Mouse (Mus musculus) embryonic facial prominence, embryonic 12.5 days (tissue): Measurements from ENCODE around the gene Trrap. TPM values are rescaled to one million over a fixed set of nuclear protein-coding genes. Genes with fewer than 3 reads are reported as not detected.

Experiments
- ATAC-seq: fragments of 200-750 bp; cut with Nextera tagmentation; 2 replicates; pipeline ENCODE4 v1.8.0; 2017; ENCODE audit not compliant: insufficient number of reproducible peaks, insufficient read depth, low FRiP score, low TSS enrichment
- H3K27ac ChIP-seq: fragments of 300-500 bp; sonication (generic); 2 replicates; pipeline ENCODE4 v1.5.1; 2016; ENCODE audit warnings: mild to moderate bottlenecking
- H3K27me3 ChIP-seq: fragments of 300-500 bp; sonication (generic); 2 replicates; pipeline ENCODE4 v1.6.1; 2016; ENCODE audit warnings: mild to moderate bottlenecking, moderate library complexity
- H3K36me3 ChIP-seq: fragments of 300-500 bp; sonication (generic); 2 replicates; pipeline ENCODE4 v1.6.1; 2016; ENCODE audit warnings: mild to moderate bottlenecking
- H3K4me1 ChIP-seq: fragments of 300-500 bp; sonication (generic); 2 replicates; pipeline ENCODE4 v1.6.1; 2016
- H3K4me2 ChIP-seq: fragments of 300-500 bp; sonication (generic); replicated peaks from 2 replicates; pipeline ENCODE4 v1.6.1; 2016; ENCODE audit warnings: mild to moderate bottlenecking, moderate library complexity
- H3K4me3 ChIP-seq: fragments of 300-500 bp; sonication (generic); 2 replicates; pipeline ENCODE4 v1.5.1; 2016; ENCODE audit warnings: mild to moderate bottlenecking
- H3K9ac ChIP-seq: fragments of 300-500 bp; sonication (generic); 2 replicates; pipeline ENCODE4 v1.6.1; 2016; ENCODE audit warnings: mild to moderate bottlenecking, moderate library complexity
- H3K9me3 ChIP-seq: fragments of 300-500 bp; sonication (generic); 2 replicates; pipeline ENCODE4 v1.6.1; 2016; ENCODE audit warnings: mild to moderate bottlenecking, moderate library complexity
- WGBS: fragments of 180-500 bp; shearing (Covaris S2); methylation state at CpG from one replicate; pipeline ENCODE4 v1.1.7; 2016; 5-methylcytosine and 5-hydroxymethylcytosine counted together
- polyA plus RNA-seq: library from polyadenylated mRNA; unstranded; fragments of >200 nt; fragmentation: Nextera tagmentation; extraction: Ambion mirVana; gene quantifications from 2 replicates; pipeline ENCODE4 v1.2.1, GENCODE M21; 2016

The Trrap gene
- polyA plus RNA-seq, 1 experiment from 2014 or later: 95.8 TPM

DNA sequence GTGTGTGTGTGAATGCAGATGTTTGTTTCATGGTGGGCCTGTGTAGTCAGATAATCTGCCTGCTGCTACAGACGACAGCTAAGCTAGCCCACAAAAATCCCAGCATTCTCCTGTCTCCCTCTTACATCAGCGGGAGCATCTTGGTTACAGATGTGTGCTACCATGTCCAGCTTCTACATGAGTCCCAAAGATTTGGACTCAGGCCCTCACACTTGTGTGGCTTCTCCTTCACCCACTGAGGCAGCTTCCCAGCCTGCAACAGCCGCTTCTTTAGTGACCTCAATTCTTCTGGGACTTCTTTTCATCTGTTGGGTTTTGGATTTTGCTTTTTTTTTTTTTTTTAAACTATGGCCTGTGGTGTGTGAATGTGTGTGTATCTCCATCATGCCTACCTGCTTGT lies 105.3 kb downstream of the Trrap start:
- H3K9ac ChIP-seq: no peak overlapping the region
- H3K27ac ChIP-seq: no peak overlapping the region

DNA sequence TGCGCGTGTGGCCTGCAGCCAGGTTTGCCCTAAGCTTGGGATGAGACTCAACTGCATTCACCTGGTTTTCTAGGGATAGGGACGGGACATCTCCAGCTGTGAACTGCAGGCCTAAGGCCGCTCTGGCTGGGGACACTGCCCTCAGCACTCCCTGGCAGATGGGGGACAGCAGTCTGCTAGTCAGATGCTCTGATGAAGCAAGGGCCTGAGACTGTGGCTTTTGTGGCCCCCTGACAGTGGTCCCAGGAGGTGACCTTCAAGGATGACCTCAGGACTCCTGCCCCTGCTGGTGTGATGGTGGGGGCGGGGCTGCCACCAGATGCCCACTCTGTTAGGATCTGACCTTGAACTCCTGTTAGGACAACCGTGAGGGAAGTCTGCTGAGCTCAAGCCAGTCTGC lies 107.7 kb downstream of the Trrap start:
- no peak for ATAC-seq

More for the DNA sequence above, 105.3 kb downstream of the Trrap start:
- Histone ChIP-seq H3K4me1 (no peaks in the 10 kb centered on the region), H3K4me2 (no peak overlapping the region), H3K27me3 (no peaks in the 10 kb centered on the region), H3K36me3 (peaks cover 8% of the 10 kb centered on the region; the same call in 1 of the 2 replicates), H3K4me3 (no peak overlapping the region), H3K9me3 (no peaks in the 10 kb centered on the region)
- ATAC-seq: no peak
- 77% methylated on average over 3 of the region's 3 CpGs for WGBS

DNA sequence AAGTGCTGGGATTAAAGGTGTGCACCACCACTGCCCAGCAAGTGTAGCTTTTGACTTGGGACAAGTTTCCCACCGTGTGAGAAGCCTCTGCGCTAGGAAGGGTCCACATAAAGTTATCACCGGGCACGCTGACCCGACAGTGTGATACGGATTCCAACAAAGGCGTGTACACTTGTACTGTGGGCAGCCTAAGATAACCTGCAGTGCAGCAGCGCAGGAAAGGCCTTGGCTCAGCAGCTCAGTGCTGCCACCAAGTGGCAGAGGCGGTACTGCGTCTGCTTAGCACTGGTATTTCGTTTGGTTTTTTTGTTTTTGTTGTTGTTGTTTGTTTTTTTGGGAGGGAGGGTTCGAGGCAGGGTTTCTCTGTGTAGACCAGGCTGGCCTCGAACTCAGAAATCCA lies 108.4 kb downstream of the Trrap start:
- Histone ChIP-seq H3K9me3 (no peaks in the 10 kb centered on the region), H3K36me3 (peaks cover 34% of the 10 kb centered on the region), H3K4me3 (no peak overlapping the region), H3K9ac (no peak overlapping the region), H3K4me2 (no peak overlapping the region), H3K27me3 (no peaks in the 10 kb centered on the region), H3K27ac (no peak overlapping the region), H3K4me1 (no peaks in the 10 kb centered on the region)
- ATAC-seq: no peak
- WGBS: 20% methylated on average over 13 of the region's 13 CpGs

More for the DNA sequence above, 107.7 kb downstream of the Trrap start:
- Histone ChIP-seq H3K4me3 (no peak overlapping the region), H3K4me1 (no peaks in the 10 kb centered on the region), H3K27me3 (no peaks in the 10 kb centered on the region), H3K27ac (no peak overlapping the region), H3K9ac (no peak overlapping the region), H3K9me3 (no peaks in the 10 kb centered on the region), H3K36me3 (peaks cover 27% of the 10 kb centered on the region), H3K4me2 (no peak overlapping the region)
- 84% methylated on average over 6 of the region's 6 CpGs for WGBS

DNA sequence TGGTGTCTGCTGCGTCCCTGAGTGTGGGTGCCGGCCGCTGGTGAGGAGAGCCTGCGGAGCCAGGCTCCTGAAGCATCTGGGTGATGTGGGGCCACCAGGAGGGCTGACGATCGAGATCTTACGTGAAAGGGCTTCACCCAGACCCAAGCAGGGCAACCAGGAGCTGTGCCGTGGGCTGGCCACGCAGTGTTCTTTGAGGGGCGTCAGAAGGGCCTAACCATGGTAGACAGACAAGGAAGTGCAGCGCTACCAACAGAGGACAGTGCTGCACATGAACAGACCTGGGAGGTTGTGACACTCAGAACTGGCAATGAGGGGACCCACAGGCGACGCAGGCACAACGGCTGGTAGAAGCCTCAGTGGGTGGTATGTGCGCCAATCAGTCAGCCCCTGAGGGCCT lies 109.5 kb downstream of the Trrap start:
- H3K4me2 ChIP-seq: no peak overlapping the region
- no peaks in the 10 kb centered on the region for H3K9me3 ChIP-seq
- H3K9ac ChIP-seq: no peak overlapping the region
- H3K36me3 ChIP-seq: peaks cover 45% of the 10 kb centered on the region
- 92% methylated on average over 15 of the region's 15 CpGs for WGBS
- no peaks in the 10 kb centered on the region for H3K27me3 ChIP-seq
- ATAC-seq: no peak
- H3K4me1 ChIP-seq: no peaks in the 10 kb centered on the region
- H3K4me3 ChIP-seq: no peak overlapping the region
- H3K27ac ChIP-seq: no peak overlapping the region

DNA sequence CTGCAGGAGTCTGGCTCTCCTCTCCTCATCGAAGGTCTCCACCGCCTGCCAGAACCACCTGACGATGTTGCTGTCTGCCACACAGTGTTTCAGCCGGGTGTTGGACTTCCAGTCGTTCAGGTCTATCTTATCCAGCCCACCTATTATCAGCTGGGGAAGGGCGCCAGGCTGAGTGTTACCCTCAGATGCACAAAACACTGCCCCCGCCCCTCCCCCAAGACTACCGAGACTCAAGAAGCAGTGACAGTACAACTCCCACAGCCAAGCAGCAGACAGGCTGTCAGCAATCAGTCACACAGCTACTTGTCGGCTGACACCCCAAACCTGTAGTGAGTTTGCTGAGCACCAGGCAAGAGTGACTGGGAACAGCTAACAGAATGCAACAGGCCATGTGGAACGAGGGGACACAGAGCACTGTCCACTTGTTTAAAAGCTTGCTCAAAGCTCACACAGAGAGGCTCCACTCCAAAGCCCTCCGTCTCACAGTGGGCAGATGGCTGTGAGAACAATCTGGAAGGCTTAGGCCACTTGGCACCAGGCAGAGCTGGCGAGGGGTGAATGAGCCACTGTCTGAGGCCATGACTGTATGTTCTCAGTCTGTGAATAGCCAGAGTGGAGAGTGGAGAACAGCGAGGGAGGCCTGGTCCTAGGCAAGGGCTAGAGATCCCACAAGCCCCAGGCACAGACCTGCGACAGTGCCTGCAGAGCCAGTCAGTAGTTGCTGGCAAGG lies 114.3 kb downstream of the Trrap start:
- H3K4me3 ChIP-seq: no peak overlapping the region
- H3K9ac ChIP-seq: no peak overlapping the region
- no peak for ATAC-seq
- H3K9me3 ChIP-seq: no peaks in the 10 kb centered on the region
- H3K27ac ChIP-seq: no peak overlapping the region
- no peak overlapping the region for H3K4me2 ChIP-seq
- no peaks in the 10 kb centered on the region for H3K4me1 ChIP-seq
- 86% methylated on average over 14 of the region's 14 CpGs for WGBS
- H3K36me3 ChIP-seq: peaks cover 89% of the 10 kb centered on the region
- H3K27me3 ChIP-seq: no peaks in the 10 kb centered on the region

DNA sequence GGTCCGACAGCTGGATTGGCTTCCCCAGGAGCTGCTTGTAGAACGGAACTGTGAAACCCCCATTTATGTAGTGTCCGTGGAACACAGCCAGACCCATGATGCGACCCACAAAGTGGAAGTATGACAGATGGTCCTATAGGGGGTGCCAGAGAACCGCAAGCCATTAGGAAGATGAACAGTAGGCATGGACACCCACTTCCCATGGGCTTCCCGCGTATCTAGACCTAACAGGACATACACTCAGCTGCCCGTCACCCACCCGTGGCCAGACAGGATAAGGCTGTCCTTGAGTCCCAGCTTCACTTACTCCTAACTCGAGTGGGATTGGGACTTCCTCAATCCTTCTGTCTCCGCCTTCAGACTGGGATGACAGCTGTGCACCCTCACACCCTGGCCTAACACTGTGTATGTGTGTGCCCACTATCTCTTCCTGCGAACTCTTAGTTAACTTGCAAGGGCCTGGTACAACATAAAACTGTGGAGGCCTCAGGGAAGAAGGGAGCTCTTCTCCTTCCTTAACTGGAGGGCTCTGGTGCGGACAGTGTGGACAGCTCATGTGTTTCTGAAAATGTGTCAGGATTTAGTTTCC lies 117.2 kb downstream of the Trrap start:
- no peak overlapping the region for H3K9ac ChIP-seq
- peaks cover 97% of the 10 kb centered on the region for H3K36me3 ChIP-seq
- no peak overlapping the region for H3K27ac ChIP-seq
- no peak overlapping the region for H3K4me2 ChIP-seq
- ATAC-seq: no peak
- no peaks in the 10 kb centered on the region for H3K9me3 ChIP-seq
- WGBS: 81% methylated on average over 13 of the region's 13 CpGs
- H3K4me1 ChIP-seq: no peaks in the 10 kb centered on the region
- no peaks in the 10 kb centered on the region for H3K27me3 ChIP-seq
- no peak overlapping the region for H3K4me3 ChIP-seq

DNA sequence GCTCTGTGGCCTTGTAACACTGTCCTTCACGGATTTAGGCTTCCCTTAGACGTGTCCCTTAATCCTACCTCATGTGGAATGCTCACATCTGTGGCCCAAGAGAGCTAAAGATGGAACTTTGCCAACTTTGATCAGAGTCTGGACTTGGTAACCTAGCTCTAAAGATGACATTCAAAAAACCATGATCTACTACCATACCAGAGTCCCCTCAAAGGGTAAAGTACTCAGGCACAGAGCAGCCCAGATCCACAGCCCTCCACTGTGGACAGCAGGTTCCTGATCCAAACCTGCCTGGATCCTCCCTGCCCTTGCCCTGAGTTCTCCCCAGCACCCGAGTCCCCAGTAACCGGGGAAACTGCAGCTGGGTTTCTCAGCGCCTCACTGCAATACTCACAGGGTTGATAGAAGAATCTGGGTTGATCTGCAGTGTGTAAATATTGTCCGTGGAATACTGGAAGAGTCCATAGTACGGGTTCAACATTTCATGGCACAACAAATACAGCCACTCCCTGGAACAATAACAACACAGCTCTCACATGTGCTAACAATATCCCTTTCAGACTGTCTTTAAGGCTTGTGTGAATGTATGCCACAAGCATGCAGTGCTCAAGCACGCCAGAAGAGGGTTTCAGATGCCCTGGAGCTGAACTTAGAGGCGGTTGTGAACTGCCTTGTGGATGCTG lies 118.6 kb downstream of the Trrap start:
- peaks cover 94% of the 10 kb centered on the region for H3K36me3 ChIP-seq
- H3K27me3 ChIP-seq: no peaks in the 10 kb centered on the region
- H3K9ac ChIP-seq: no peak overlapping the region
- no peaks in the 10 kb centered on the region for H3K9me3 ChIP-seq
- 91% methylated on average over 9 of the region's 9 CpGs for WGBS
- H3K4me1 ChIP-seq: no peaks in the 10 kb centered on the region
- no peak overlapping the region for H3K27ac ChIP-seq
- no peak overlapping the region for H3K4me2 ChIP-seq
- no peak for ATAC-seq
- H3K4me3 ChIP-seq: no peak overlapping the region

DNA sequence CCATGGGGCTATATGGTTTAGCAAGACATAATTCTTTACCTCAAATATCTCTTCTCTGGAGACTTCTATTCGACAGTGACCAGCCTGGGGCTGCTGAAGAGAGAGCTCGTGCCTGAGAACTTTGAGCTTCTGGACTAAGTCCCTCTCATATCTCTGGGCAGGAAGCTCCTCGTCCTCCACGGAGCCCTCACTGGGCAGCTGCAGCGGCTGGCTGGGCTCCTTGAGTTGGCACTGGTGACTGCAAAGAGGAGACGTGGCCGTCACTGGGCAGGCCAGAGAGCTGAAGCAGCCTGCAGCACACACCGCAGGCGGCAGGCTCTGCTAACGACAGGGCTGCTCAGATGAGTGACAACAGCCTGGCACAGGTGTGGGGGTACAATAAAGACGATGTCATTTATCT lies 123.7 kb downstream of the Trrap start:
- Histone ChIP-seq H3K4me3 (no peak overlapping the region), H3K27ac (no peak overlapping the region), H3K9me3 (no peaks in the 10 kb centered on the region), H3K4me1 (no peaks in the 10 kb centered on the region), H3K4me2 (no peak overlapping the region), H3K9ac (no peak overlapping the region), H3K27me3 (no peaks in the 10 kb centered on the region), H3K36me3 (peaks cover 91% of the 10 kb centered on the region)
- no peak for ATAC-seq
- WGBS: 91% methylated on average over 11 of the region's 11 CpGs

DNA sequence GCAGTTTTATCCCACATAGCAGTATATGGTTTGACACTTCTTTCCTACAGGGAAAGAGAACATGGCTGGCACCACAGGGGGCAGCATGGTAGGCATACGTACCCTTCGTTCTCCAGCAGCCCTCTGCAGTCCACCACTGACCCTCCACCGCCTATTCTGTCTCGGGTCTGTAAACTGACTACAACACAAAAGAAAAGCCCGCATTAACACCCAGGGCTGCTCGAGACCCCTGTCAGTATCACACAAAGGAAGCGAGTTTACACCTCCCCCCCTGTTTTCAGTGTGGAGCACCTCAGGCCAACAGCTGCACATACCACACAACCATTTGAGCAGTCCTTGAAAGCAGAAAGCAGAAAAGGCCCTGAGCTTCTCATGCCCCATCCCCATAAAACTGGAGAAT lies 130.3 kb downstream of the Trrap start:
- ATAC-seq: no peak
- no peak overlapping the region for H3K27ac ChIP-seq
- no peak overlapping the region for H3K9ac ChIP-seq
- 56% methylated on average over 7 of the region's 7 CpGs for WGBS
- H3K36me3 ChIP-seq: peaks cover 56% of the 10 kb centered on the region
- no peaks in the 10 kb centered on the region for H3K27me3 ChIP-seq
- peaks cover 15% of the 10 kb centered on the region for H3K4me1 ChIP-seq
- H3K4me3 ChIP-seq: no peak overlapping the region
- no peak overlapping the region for H3K4me2 ChIP-seq
- H3K9me3 ChIP-seq: no peaks in the 10 kb centered on the region

DNA sequence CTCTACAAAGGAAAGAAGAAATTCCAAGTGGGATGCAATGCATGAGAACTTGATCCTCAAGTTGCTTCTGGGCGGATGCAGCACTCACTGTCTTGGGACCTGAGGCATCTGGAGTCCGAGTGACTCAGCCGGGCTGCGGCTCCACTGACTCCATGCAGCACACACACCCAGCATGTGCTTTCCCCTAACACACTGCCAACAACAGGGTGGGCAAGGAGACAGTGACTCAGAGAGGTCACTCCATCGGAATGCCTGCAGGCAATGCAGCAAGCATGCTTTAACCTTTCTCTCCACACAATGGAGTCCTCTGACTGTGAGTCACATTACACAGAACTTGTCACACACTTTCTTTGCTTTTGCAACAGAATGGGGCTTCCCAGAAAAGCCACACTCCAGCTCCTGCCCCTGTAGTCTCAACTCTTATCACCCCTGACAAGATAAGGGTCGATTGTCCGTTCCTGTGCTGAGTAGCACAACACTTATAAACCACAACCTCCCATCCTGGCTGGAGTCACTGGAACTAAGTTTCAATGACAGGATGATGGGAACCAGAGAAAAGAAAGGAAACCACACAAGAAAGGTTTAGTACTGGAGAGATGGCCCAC lies 131.0 kb downstream of the Trrap start:
- Histone ChIP-seq H3K4me3 (no peak overlapping the region), H3K4me2 (no peak overlapping the region), H3K9ac (no peak overlapping the region), H3K9me3 (no peaks in the 10 kb centered on the region), H3K36me3 (peaks cover 49% of the 10 kb centered on the region), H3K4me1 (peaks cover 15% of the 10 kb centered on the region), H3K27me3 (no peaks in the 10 kb centered on the region), H3K27ac (no peak overlapping the region; the same call in 1 of the 2 replicates)
- no peak for ATAC-seq
- WGBS: 22% methylated on average over 7 of the region's 7 CpGs

DNA sequence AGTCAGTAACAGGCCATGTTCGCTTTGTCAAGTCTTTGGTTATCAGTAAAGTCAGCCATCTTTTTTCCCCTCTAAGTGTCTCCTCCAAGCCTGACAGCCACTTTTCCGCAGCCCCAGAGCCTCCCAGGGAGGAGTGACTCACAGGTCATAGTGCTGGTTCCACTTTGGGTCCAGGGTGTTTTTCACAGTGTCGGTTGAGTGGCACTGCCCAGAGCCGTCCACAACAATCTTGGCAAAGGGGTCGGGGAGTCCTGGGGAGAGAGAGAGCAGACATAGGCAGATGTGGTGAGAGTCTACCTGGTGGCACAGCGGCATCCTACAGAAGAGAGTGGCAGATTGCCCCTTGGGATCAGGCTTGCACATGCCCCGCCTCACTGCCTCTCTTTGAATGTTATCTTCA lies 133.5 kb downstream of the Trrap start:
- no peak overlapping the region for H3K4me2 ChIP-seq
- no peaks in the 10 kb centered on the region for H3K9me3 ChIP-seq
- no peak for ATAC-seq
- no peaks in the 10 kb centered on the region for H3K27me3 ChIP-seq
- H3K27ac ChIP-seq: no peak overlapping the region
- WGBS: 90% methylated on average over 7 of the region's 7 CpGs
- no peak overlapping the region for H3K4me3 ChIP-seq
- peaks cover 27% of the 10 kb centered on the region for H3K36me3 ChIP-seq
- H3K9ac ChIP-seq: no peak overlapping the region
- peaks cover 24% of the 10 kb centered on the region for H3K4me1 ChIP-seq

DNA sequence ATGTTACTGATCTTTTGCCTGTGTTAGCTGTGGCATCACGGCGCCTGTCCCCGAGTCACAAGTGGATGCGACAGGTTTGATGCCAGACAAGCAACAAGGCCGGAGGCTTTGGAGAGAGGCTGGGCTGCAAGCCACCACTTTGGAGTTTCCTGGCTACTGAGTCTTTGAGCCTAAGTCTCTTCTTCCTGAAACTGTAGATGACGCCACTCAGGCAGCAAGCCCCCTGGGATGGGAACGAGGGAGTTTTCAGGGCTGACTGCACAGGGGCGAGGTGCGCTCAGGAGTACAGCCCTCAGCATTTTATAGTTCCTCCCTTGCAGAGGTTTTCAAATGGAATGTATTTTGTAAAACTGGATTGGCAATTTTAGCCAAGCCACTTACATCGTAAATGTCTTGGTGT lies 134.3 kb downstream of the Trrap start:
- Histone ChIP-seq H3K36me3 (peaks cover 20% of the 10 kb centered on the region), H3K27me3 (no peaks in the 10 kb centered on the region), H3K4me1 (peaks cover 24% of the 10 kb centered on the region), H3K9me3 (no peaks in the 10 kb centered on the region), H3K9ac (no peak overlapping the region), H3K27ac (0 out of 2 replicates have a peak overlapping the region, but pooled peaks have one; percentile 31), H3K4me3 (no peak overlapping the region), H3K4me2 (no peak overlapping the region)
- 61% methylated on average over 10 of the region's 10 CpGs for WGBS
- no peak for ATAC-seq
